Mouse (Mus musculus) forebrain, postnatal 0 days (tissue): ENCODE measurements around the gene Timm17a. TPM values are rescaled to one million over a fixed set of nuclear protein-coding genes. Genes with fewer than 3 reads are reported as not detected.
A peak's percentile ranks its signal among the peaks of the same experiment; 100 is the strongest.

Source experiments
- ATAC-seq: fragments of 200-750 bp; cut with Nextera tagmentation; 2 replicates; pipeline ENCODE4 v1.8.0; 2017; ENCODE audit warnings: mild to moderate bottlenecking, moderate library complexity
- DNase-seq: peaks from one replicate; pipeline ENCODE4 v3.0.0-alpha.2; 2015
- H3K27ac ChIP-seq: fragments of 300-500 bp; sonication (generic); 2 replicates; pipeline ENCODE4 v1.5.1; 2014; ENCODE audit warnings: low read depth, mild to moderate bottlenecking, antibody characterized with exemption, low read length, moderate library complexity, mixed read lengths
- H3K27me3 ChIP-seq: fragments of 300-500 bp; sonication (generic); 2 replicates; pipeline ENCODE4 v1.6.1; 2014; ENCODE audit warnings: mild to moderate bottlenecking, low read length, mixed read lengths; ENCODE audit not compliant: insufficient read depth
- H3K36me3 ChIP-seq: fragments of 300-500 bp; sonication (generic); 2 replicates; pipeline ENCODE4 v1.6.1; 2014; ENCODE audit warnings: mild to moderate bottlenecking, moderate library complexity; ENCODE audit not compliant: insufficient read depth
- H3K4me1 ChIP-seq: fragments of 300-500 bp; sonication (generic); 2 replicates; pipeline ENCODE4 v1.6.1; 2014; ENCODE audit warnings: antibody characterized with exemption; ENCODE audit not compliant: insufficient read depth
- H3K4me2 ChIP-seq: fragments of 300-500 bp; sonication (generic); 2 replicates; pipeline ENCODE4 v1.6.1; 2014; ENCODE audit warnings: low read depth, mild to moderate bottlenecking, moderate library complexity
- H3K4me3 ChIP-seq: fragments of 300-500 bp; sonication (generic); 2 replicates; pipeline ENCODE4 v1.5.1; 2014; ENCODE audit warnings: low read depth, low read length, mixed read lengths
- H3K9ac ChIP-seq: fragments of 300-500 bp; sonication (generic); 2 replicates; pipeline ENCODE4 v1.6.1; 2014; ENCODE audit warnings: mild to moderate bottlenecking
- H3K9me3 ChIP-seq: fragments of 300-500 bp; sonication (generic); 2 replicates; pipeline ENCODE4 v1.6.1; 2016; ENCODE audit warnings: low read length
- CTCF ChIP-seq: sonication (generic); IDR thresholded peaks from 2 replicates; pipeline ENCODE4 v1.5.1; 2016; ENCODE audit warnings: antibody characterized with exemption, control low read depth, low read depth
- WGBS: fragments of 180-500 bp; shearing (Covaris S2); extraction: QIAGEN DNeasy Blood & Tissue Kit; methylation state at CpG from one replicate; pipeline ENCODE4 v1.1.7; 2014; 5-methylcytosine and 5-hydroxymethylcytosine counted together
- polyA plus RNA-seq: library from polyadenylated mRNA; unstranded; fragments of >200 nt; fragmentation: Nextera tagmentation; extraction: Ambion mirVana; gene quantifications from 2 replicates; pipeline ENCODE4 v1.2.1, GENCODE M21; 2015
- total RNA-seq: library from RNA; depleted of rRNA; stranded (reverse); fragments of >200 nt; gene quantifications from 2 replicates; pipeline ENCODE4 v1.2.3, GENCODE M21; 2014; rRNA removed

The Timm17a gene
- total and polyA plus RNA-seq, 2 experiments from 2014 or later, result 36.1 to 141 TPM

GRCm38 (mm10) chr1:135248434-135248850 lies 65.1 kb downstream of the Timm17a start:
- Histone ChIP-seq H3K4me1 (no peaks in the 10 kb centered on the region), H3K9me3 (no peaks in the 10 kb centered on the region), H3K4me3 (peak overlapping the region; percentile 43), H3K27me3 (no peaks in the 10 kb centered on the region), H3K36me3 (no peaks in the 10 kb centered on the region), H3K27ac (peak overlapping the region; percentile 79), H3K4me2 (peak overlapping the region; percentile 66), H3K9ac (peak overlapping the region; percentile 49)
- peak; percentile 77 for DNase-seq
- peak; percentile 97 for ATAC-seq
- no peak for TF ChIP-seq CTCF
- WGBS, result 3% methylated on average over 15 of the region's 15 CpGs

Other genes starting within 250 kb of the Timm17a start
- 1.8 and 2.8 TPM in 2 replicates for gene Lgr6, start 208.5 kb downstream of the Timm17a start, total RNA-seq
- gene Lgr6, start 208.5 kb downstream of the Timm17a start, polyA plus RNA-seq, result 1.1 and 1.6 TPM in 2 replicates
- 0.10 and 0.31 TPM in 2 replicates for gene Ptpn7, start 181.1 kb downstream of the Timm17a start, total RNA-seq
- gene Ptpn7, start 181.1 kb downstream of the Timm17a start, polyA plus RNA-seq, result 0.12 and 0.15 TPM in 2 replicates
- 315 and 344 TPM in 2 replicates for gene Arl8a, start 167.0 kb downstream of the Timm17a start, total RNA-seq
- gene Arl8a, start 167.0 kb downstream of the Timm17a start, polyA plus RNA-seq, result 428 and 457 TPM in 2 replicates
- 5.9 and 11.2 TPM in 2 replicates for gene Gpr37l1, start 146.1 kb downstream of the Timm17a start, total RNA-seq
- 5.3 and 7.6 TPM in 2 replicates for gene Gpr37l1, start 146.1 kb downstream of the Timm17a start, polyA plus RNA-seq
- 0.08 TPM in 1 of 2 replicates, not detected in the other for gene Elf3, start 55.2 kb downstream of the Timm17a start, total RNA-seq
- gene Elf3, start 55.2 kb downstream of the Timm17a start, polyA plus RNA-seq, result 0.21 and 0.31 TPM in 2 replicates
- 61.6 and 63.9 TPM in 2 replicates for gene Rnpep, start 29.7 kb downstream of the Timm17a start, total RNA-seq
- 43.5 and 49.2 TPM in 2 replicates for gene Rnpep, start 29.7 kb downstream of the Timm17a start, polyA plus RNA-seq
- 0.31 and 0.52 TPM in 2 replicates for gene Lmod1, start 11.0 kb upstream of the Timm17a start, total RNA-seq
- gene Lmod1, start 11.0 kb upstream of the Timm17a start, polyA plus RNA-seq, result 0.21 TPM in 2 replicates
- gene Shisa4, start 61.5 kb upstream of the Timm17a start, total RNA-seq, result 80.9 and 98.2 TPM in 2 replicates
- gene Shisa4, start 61.5 kb upstream of the Timm17a start, polyA plus RNA-seq, result 97.6 and 120 TPM in 2 replicates
- 85.2 and 95.0 TPM in 2 replicates for gene Ipo9, start 116.7 kb upstream of the Timm17a start, total RNA-seq
- gene Ipo9, start 116.7 kb upstream of the Timm17a start, polyA plus RNA-seq, result 53.1 and 76.6 TPM in 2 replicates